Mouse (Mus musculus) hindbrain, embryonic 11.5 days (tissue): ENCODE measurements around the gene Rfx4. TPM values are rescaled to one million over a fixed set of nuclear protein-coding genes. Genes with fewer than 3 reads are reported as not detected.

Experiments
- ATAC-seq: fragments of 200-750 bp; cut with Nextera tagmentation; 2 replicates; pipeline ENCODE4 v1.8.0; 2017; ENCODE audit warnings: mild to moderate bottlenecking, moderate TSS enrichment, moderate library complexity; ENCODE audit not compliant: low FRiP score
- DNase-seq: peaks from one replicate; pipeline ENCODE4 v3.0.0-alpha.2; 2015; ENCODE audit warnings: low spot score
- H3K27ac ChIP-seq: fragments of 300-500 bp; sonication (generic); 2 replicates; pipeline ENCODE4 v1.5.1; 2014; ENCODE audit warnings: mild to moderate bottlenecking, low read depth, low read length
- H3K27me3 ChIP-seq: fragments of 300-500 bp; sonication (generic); 2 replicates; pipeline ENCODE4 v1.6.1; 2014; ENCODE audit warnings: mild to moderate bottlenecking, low read length, moderate library complexity, mixed read lengths; ENCODE audit not compliant: control insufficient read depth, insufficient read depth
- H3K36me3 ChIP-seq: fragments of 300-500 bp; sonication (generic); 2 replicates; pipeline ENCODE4 v1.6.1; 2014; ENCODE audit warnings: mild to moderate bottlenecking, low read length, moderate library complexity, mixed read lengths; ENCODE audit not compliant: control insufficient read depth, insufficient read depth
- H3K4me1 ChIP-seq: fragments of 300-500 bp; sonication (generic); replicated peaks from 2 replicates; pipeline ENCODE4 v1.6.1; 2014; ENCODE audit warnings: low read length, mixed read lengths; ENCODE audit not compliant: control insufficient read depth, insufficient read depth
- H3K4me2 ChIP-seq: fragments of 300-500 bp; sonication (generic); replicated peaks from 2 replicates; pipeline ENCODE4 v1.6.1; 2014; ENCODE audit warnings: mild to moderate bottlenecking, low read depth, low read length
- H3K4me3 ChIP-seq: fragments of 300-500 bp; sonication (generic); 2 replicates; pipeline ENCODE4 v1.5.1; 2014; ENCODE audit warnings: low read depth, low read length
- H3K9ac ChIP-seq: fragments of 300-500 bp; sonication (generic); 2 replicates; pipeline ENCODE4 v1.6.1; 2014; ENCODE audit warnings: low read depth, low read length
- H3K9me3 ChIP-seq: fragments of 300-500 bp; sonication (generic); 2 replicates; pipeline ENCODE4 v1.6.1; 2016; ENCODE audit warnings: low read length; ENCODE audit not compliant: control insufficient read depth
- WGBS: fragments of 180-500 bp; shearing (Covaris S2); extraction: QIAGEN DNeasy Blood & Tissue Kit; methylation state at CpG from one replicate; pipeline ENCODE4 v1.1.7; 2014; 5-methylcytosine and 5-hydroxymethylcytosine counted together
- polyA plus RNA-seq: library from polyadenylated mRNA; unstranded; fragments of >200 nt; fragmentation: Nextera tagmentation; extraction: Ambion mirVana; gene quantifications from 2 replicates; pipeline ENCODE4 v1.2.1, GENCODE M21; 2014

The Rfx4 gene
- polyA plus RNA-seq, 1 experiment from 2014 or later: 66.5 TPM

DNA sequence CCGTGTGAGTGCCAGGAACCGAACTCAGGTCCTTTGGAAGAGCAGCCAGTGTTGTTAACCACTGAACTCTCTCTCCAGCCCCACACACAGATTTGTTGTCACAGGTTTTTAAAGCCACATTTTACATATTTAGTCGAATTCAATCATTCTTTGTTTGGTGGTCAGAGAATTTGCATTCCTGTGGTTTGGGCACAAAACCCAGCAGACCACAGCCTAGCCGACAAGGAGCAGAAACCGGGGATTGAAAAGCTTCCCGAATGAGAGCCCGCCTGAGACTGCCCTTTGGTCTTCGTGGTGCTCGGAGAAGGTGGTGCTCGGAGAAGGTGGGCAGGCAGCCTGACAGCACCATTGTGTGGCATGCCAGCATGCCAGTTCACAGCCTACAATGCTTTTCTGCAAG, 42.8 kb upstream of the Rfx4 start:
- Histone ChIP-seq H3K4me2 (no peak overlapping the region), H3K36me3 (no peaks in the 10 kb centered on the region), H3K27me3 (no peaks in the 10 kb centered on the region; the same call in 1 of the 2 replicates), H3K27ac (0 out of 2 replicates have a peak overlapping the region, but pooled peaks have one; percentile 51), H3K9me3 (no peaks in the 10 kb centered on the region), H3K4me3 (no peak overlapping the region), H3K9ac (no peak overlapping the region), H3K4me1 (peaks cover 14% of the 10 kb centered on the region)
- ATAC-seq (no peak), DNase-seq (no peak)
- WGBS: 67% methylated on average over 10 of the region's 10 CpGs

DNA sequence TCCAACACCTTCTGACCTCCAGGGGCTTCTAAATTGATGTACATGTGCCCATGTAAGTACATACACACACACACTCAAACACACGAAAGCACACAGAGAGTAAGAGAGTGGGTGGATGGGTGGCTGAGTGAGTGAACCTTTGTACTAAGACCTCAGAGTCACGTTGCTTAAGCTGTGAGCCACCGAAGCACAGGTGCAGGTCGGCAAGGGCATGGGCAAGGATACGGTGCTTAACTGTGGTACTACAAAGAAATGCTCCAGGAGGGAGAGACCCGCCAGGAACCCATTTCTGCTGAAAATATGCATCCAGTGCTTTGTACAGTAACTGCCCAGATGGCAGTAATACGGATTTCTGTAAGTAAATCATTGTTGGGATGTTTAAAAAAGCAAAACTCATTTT, 40.2 kb upstream of the Rfx4 start:
- H3K4me3 ChIP-seq: no peak overlapping the region
- WGBS: 88% methylated on average over 7 of the region's 7 CpGs
- no peaks in the 10 kb centered on the region; the same call in 1 of the 2 replicates for H3K27me3 ChIP-seq
- no peak overlapping the region for H3K4me2 ChIP-seq
- no peak for DNase-seq
- H3K9me3 ChIP-seq: no peaks in the 10 kb centered on the region
- peaks cover 4% of the 10 kb centered on the region; the same call in 1 of the 2 replicates for H3K4me1 ChIP-seq
- no peak overlapping the region for H3K27ac ChIP-seq
- no peaks in the 10 kb centered on the region for H3K36me3 ChIP-seq
- no peak overlapping the region for H3K9ac ChIP-seq
- no peak for ATAC-seq

GRCm38 (mm10) chr10:84716581-84716980, 39.3 kb upstream of the Rfx4 start:
- Histone ChIP-seq H3K4me1 (peaks cover 1% of the 10 kb centered on the region; the same call in 1 of the 2 replicates), H3K4me3 (no peak overlapping the region), H3K27ac (no peak overlapping the region), H3K9ac (no peak overlapping the region), H3K27me3 (no peaks in the 10 kb centered on the region; the same call in 1 of the 2 replicates), H3K9me3 (no peaks in the 10 kb centered on the region), H3K4me2 (no peak overlapping the region), H3K36me3 (no peaks in the 10 kb centered on the region)
- WGBS: 94% methylated on average over 7 of the region's 7 CpGs
- ATAC-seq (no peak), DNase-seq (no peak)

DNA sequence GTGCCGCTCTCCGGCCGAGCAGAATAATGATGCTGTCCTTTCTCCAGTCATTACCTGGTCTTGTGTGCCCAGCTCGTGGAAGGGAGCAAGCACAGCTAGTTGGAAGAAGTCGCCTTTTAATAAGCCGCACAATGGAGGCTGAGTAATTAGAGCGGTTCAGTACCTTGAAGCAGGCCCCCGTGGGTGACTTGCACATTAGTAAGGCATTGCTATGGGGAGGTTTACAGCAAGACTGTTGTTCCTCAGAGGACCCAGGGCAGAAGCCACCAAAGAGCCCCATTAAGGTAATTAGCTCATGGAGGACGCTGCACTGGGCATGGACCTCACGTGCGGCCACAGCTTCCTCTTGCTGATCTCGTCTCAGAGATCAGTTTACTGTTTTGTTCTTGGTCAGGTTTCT, 33.2 kb upstream of the Rfx4 start:
- no peak for DNase-seq
- H3K9me3 ChIP-seq: no peaks in the 10 kb centered on the region
- no peak overlapping the region for H3K4me2 ChIP-seq
- no peak overlapping the region for H3K4me3 ChIP-seq
- no peak overlapping the region for H3K27ac ChIP-seq
- no peak overlapping the region for H3K9ac ChIP-seq
- no peak for ATAC-seq
- no peaks in the 10 kb centered on the region for H3K4me1 ChIP-seq
- H3K36me3 ChIP-seq: no peaks in the 10 kb centered on the region
- 82% methylated on average over 12 of the region's 12 CpGs for WGBS
- no peaks in the 10 kb centered on the region for H3K27me3 ChIP-seq

DNA sequence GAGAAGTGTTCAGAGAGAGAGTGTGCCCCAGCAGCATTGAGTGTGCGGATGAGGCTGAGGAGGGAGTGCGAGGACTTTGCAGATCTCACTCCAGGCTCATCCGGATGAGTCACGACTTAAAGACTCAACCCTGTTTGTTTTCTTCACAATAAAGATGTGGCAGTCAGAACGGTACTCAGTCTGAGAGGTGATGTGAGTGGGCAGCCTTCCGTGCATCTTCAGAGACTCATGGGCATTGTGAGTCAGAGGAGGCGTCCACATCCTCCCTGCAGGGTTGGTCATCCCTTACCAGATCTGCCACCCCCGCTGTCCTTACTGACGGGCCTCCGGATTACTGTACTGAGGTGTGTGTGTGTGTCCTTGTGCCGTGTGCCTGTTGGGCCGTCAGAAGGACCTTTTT, 28.9 kb upstream of the Rfx4 start:
- H3K27ac ChIP-seq: no peak overlapping the region
- no peak for DNase-seq
- H3K27me3 ChIP-seq: no peaks in the 10 kb centered on the region
- H3K36me3 ChIP-seq: no peaks in the 10 kb centered on the region
- no peak overlapping the region for H3K4me2 ChIP-seq
- no peak for ATAC-seq
- H3K9me3 ChIP-seq: no peaks in the 10 kb centered on the region
- no peaks in the 10 kb centered on the region for H3K4me1 ChIP-seq
- H3K9ac ChIP-seq: no peak overlapping the region
- no peak overlapping the region for H3K4me3 ChIP-seq
- WGBS: 91% methylated on average over 12 of the region's 12 CpGs

DNA sequence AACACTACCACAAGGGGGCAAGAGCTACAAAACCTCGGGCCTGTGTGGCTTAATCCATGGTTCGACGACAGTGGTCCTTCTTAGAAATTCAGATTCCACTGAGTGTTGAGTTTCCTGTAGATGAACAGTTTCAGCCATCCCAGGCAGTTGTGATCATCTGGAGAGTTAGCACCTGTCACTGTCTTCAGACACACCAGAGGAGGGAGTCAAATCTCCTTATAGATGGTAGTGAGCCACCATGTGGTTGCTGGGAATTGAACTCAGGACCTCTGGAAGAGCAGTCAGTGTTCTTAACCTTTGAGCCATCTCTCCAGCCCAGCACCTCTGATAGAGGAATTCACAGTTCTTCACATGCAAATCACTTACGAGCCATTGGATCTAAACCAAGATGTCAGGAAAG, 28.1 kb upstream of the Rfx4 start:
- no peaks in the 10 kb centered on the region for H3K36me3 ChIP-seq
- 86% methylated on average over 4 of the region's 4 CpGs for WGBS
- no peaks in the 10 kb centered on the region for H3K27me3 ChIP-seq
- no peak overlapping the region for H3K4me2 ChIP-seq
- no peaks in the 10 kb centered on the region for H3K4me1 ChIP-seq
- no peak overlapping the region for H3K4me3 ChIP-seq
- no peak overlapping the region for H3K9ac ChIP-seq
- ATAC-seq: no peak
- no peaks in the 10 kb centered on the region for H3K9me3 ChIP-seq
- no peak overlapping the region for H3K27ac ChIP-seq
- DNase-seq: no peak

DNA sequence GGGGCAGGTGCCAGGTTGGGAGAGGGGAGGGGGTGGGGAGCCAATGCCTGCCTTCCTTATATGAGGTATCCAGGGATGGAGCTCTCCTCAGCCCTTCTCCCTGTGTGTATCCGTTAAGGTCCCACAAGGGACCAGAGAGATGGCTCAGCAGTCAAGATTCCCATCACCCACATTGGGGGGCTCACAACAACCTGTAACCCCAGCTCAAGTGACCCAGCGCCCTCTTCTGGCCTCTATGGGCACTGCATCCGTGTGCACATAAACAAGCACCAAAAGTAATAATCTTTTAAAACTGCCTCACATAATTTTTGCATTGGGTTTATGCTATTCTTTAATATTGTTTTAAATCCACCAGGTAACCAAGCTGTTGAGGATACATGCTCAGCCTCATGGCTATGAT, 25.8 kb upstream of the Rfx4 start:
- WGBS: 84% methylated on average over 3 of the region's 3 CpGs
- no peak for ATAC-seq
- DNase-seq: no peak

GRCm38 (mm10) chr10:84730956-84731355, 24.9 kb upstream of the Rfx4 start:
- Histone ChIP-seq H3K4me3 (no peak overlapping the region), H3K4me2 (no peak overlapping the region), H3K4me1 (no peaks in the 10 kb centered on the region), H3K27me3 (no peaks in the 10 kb centered on the region), H3K9me3 (no peaks in the 10 kb centered on the region), H3K36me3 (no peaks in the 10 kb centered on the region), H3K27ac (no peak overlapping the region), H3K9ac (no peak overlapping the region)
- WGBS: 90% methylated on average over 9 of the region's 9 CpGs
- DNase-seq (no peak), ATAC-seq (no peak)

More for the DNA sequence above, 25.8 kb upstream of the Rfx4 start:
- Histone ChIP-seq H3K4me2 (no peak overlapping the region), H3K36me3 (no peaks in the 10 kb centered on the region), H3K27me3 (no peaks in the 10 kb centered on the region), H3K9ac (no peak overlapping the region), H3K4me1 (no peaks in the 10 kb centered on the region), H3K9me3 (no peaks in the 10 kb centered on the region), H3K27ac (no peak overlapping the region), H3K4me3 (no peak overlapping the region)

GRCm38 (mm10) chr10:84733511-84733910, 22.4 kb upstream of the Rfx4 start:
- Histone ChIP-seq H3K4me2 (no peak overlapping the region), H3K9ac (no peak overlapping the region), H3K4me1 (no peaks in the 10 kb centered on the region), H3K27ac (no peak overlapping the region), H3K36me3 (no peaks in the 10 kb centered on the region), H3K9me3 (no peaks in the 10 kb centered on the region), H3K27me3 (no peaks in the 10 kb centered on the region), H3K4me3 (no peak overlapping the region)
- ATAC-seq (no peak), DNase-seq (no peak)
- 84% methylated on average over 6 of the region's 6 CpGs for WGBS
